Mouse (Mus musculus) retina, postnatal 1 day (tissue): ENCODE data around the gene Map2k2.
"Not testable (repeated sequence)": the region's sequence is repeated elsewhere in the genome, so short reads cannot be mapped to it uniquely, and the experiment has no call there.

Experiments used
- DNase-seq: peaks from one replicate; pipeline ENCODE4 v3.0.0-alpha.2; 2012

Map2k2 gene

GRCm38 (mm10) chr10:81105565-81106112, at the start of gene Map2k2:
Map2k2 (plus strand) TSS chr10:81105915.
- peak; percentile 98 for DNase-seq

- no peak for DNase-seq
Measured at GRCm38 (mm10) chr10:81057406-81058130, 48.1 kb upstream of the Map2k2 start.

- DNase-seq = no peak
Measured at GRCm38 (mm10) chr10:81058896-81059295, 46.8 kb upstream of the Map2k2 start.

GRCm38 (mm10) chr10:81059603-81060543, 45.8 kb upstream of the Map2k2 start, which contains the start of gene Sgta:
Sgta (minus strand) TSS chr10:81060181.
- peak; percentile 100 for DNase-seq

- DNase-seq = no peak
Measured at GRCm38 (mm10) chr10:81062710-81063109, 43.0 kb upstream of the Map2k2 start.

- not testable (repeated sequence) for DNase-seq
Measured at GRCm38 (mm10) chr10:81064519-81064918, 41.2 kb upstream of the Map2k2 start.

GRCm38 (mm10) chr10:81068706-81069105, 37.0 kb upstream of the Map2k2 start:
- no peak for DNase-seq

- DNase-seq = peak; percentile 100
Measured at GRCm38 (mm10) chr10:81069836-81070235, 35.9 kb upstream of the Map2k2 start, which contains the start of gene Thop1. Thop1 (plus strand) TSS chr10:81070035.

- DNase-seq = no peak
Measured at GRCm38 (mm10) chr10:81072290-81072689, 33.4 kb upstream of the Map2k2 start.

GRCm38 (mm10) chr10:81073464-81073863, 32.3 kb upstream of the Map2k2 start:
- peak; percentile 40 for DNase-seq

- DNase-seq = no peak
Measured at GRCm38 (mm10) chr10:81075734-81076133, 30.0 kb upstream of the Map2k2 start.

- DNase-seq = no peak
Measured at GRCm38 (mm10) chr10:81076356-81076755, 29.4 kb upstream of the Map2k2 start.

- no peak for DNase-seq
Measured at GRCm38 (mm10) chr10:81077916-81078315, 27.8 kb upstream of the Map2k2 start.

- DNase-seq = no peak
Measured at GRCm38 (mm10) chr10:81080008-81080655, 25.6 kb upstream of the Map2k2 start.

- peak; percentile 81 for DNase-seq
Measured at GRCm38 (mm10) chr10:81082168-81082960, 23.4 kb upstream of the Map2k2 start.

GRCm38 (mm10) chr10:81087021-81087420, 18.7 kb upstream of the Map2k2 start:
- DNase-seq = peak; percentile 47

GRCm38 (mm10) chr10:81089216-81089615, 16.5 kb upstream of the Map2k2 start:
- DNase-seq = peak; percentile 77

GRCm38 (mm10) chr10:81090621-81091020, 15.1 kb upstream of the Map2k2 start:
- no peak for DNase-seq

- DNase-seq = no peak
Measured at GRCm38 (mm10) chr10:81092465-81093250, 13.1 kb upstream of the Map2k2 start.

- no peak for DNase-seq
Measured at GRCm38 (mm10) chr10:81094931-81095678, 10.6 kb upstream of the Map2k2 start.
